Mouse (Mus musculus) cortical plate, adult 2 months (tissue): Measurements from ENCODE around the gene Pkhd1.

ENCODE experiments used
- CTCF ChIP-seq: fragments of 200-500 bp; IDR thresholded peaks from 2 replicates; pipeline ENCODE4 v1.5.1; 2011; ENCODE audit warnings: mild to moderate bottlenecking, control low read depth, low read length; ENCODE audit not compliant: insufficient read depth; ENCODE audit errors: extremely low read depth
- POLR2A ChIP-seq: fragments of 200-500 bp; IDR thresholded peaks from 2 replicates; pipeline ENCODE4 v1.6.1; 2011; ENCODE audit warnings: mild to moderate bottlenecking, low read length, control low read depth; ENCODE audit not compliant: insufficient read depth; ENCODE audit errors: extremely low read depth

GRCm38 (mm10) chr1:20477561-20478265, 140.2 kb downstream of the Pkhd1 start:
- TF ChIP-seq CTCF (no peak), POLR2A (no peak)
